Mouse (Mus musculus): ENCODE measurements at regions not wholly inside any gene's neighbourhood (a gene's known extent, or its start where the extent isn't known, plus 50 kb on each side); places are given as distances from the start of the nearest gene placed in this dataset.

- DNase-seq (ENCODE audit: low read depth, low spot score) = no peak
These were observed 575.7 kb downstream of the Robo2 start for GRCm38 (mm10) chr16:73835715-73836440.

DNA sequence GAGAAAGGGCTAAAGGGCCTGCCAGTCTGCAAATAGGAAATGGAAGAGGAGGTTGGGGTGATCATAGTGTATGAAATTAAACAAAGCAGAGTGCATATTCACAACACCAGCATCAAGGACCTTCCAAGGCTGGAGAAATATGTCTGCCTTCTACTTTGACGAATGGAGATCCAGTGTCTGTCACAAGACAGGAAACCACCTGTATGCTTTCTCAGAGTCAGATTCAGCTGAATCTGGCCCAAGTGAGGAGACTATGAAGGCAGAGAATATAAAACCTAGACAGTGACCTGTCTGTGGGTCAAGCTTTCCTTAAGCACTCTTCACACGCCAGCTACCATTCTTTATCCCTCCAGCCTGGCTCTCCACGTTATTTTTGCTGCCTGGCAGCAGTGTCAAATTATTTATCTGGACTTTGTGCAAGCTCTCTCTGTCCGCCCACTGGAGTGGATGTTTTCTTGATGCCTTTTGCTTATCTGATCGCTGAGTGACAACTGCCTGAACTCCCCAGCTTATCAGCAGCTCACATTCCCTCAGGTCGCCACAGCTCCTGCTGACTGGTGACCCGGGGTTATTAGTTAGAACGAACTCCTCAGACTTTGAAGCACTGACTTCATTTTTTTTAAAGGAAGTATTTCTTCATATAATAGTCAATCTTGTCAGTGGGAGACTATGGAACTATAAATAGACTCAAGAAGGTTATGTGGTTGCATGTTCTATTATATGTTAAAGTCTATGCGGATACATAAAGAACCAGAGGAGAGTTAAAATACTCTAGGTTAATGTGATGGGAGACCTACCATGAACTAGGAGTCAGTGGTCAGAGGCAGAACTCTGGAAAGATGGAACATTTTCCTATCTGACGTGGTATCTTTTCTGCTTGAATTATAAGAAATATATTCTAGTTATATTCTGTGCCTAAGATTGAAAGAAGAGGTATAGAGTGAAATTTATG is 590.0 kb downstream of the Robo2 start:
- no peak for DNase-seq (ENCODE audit: low read depth, low spot score)

- no peak for DNase-seq (ENCODE audit: low read depth, low spot score)
These were observed 607.1 kb downstream of the Robo2 start for GRCm38 (mm10) chr16:73804572-73804971.

DNA sequence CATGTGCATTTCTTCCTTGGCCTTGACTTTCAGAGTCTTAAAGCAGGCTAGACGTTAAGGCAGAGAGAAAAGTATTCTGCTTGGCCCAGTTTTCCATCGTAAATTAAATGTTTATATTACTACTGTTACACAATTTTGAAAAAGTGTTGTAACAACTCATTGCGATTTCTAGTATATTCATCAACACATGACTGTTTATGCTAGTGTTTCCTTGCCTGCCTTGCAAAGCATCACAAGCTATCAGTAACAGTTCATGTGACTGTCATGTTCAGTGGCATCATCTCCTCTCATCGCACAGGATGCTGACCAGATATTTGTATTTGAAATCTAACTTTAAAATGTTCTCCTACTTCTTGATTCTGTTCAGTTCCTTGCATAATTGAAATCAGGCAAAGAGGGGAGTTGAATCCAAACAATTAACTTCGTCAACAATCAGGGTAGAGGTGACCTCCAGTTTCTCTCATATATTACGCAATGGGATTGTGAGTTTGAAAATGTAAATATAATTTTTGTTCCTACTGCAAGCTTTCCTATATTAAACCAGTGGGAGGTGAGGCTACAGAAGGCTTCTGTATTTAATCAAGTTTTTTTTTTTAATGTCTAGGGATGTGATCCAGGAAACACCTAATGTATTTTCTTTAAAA is 615.0 kb downstream of the Robo2 start:
- DNase-seq (ENCODE audit: low read depth, low spot score) = no peak

GRCm38 (mm10) chr16:73785074-73785438 is 626.6 kb downstream of the Robo2 start:
- no peak for DNase-seq (ENCODE audit: low read depth, low spot score)

DNA sequence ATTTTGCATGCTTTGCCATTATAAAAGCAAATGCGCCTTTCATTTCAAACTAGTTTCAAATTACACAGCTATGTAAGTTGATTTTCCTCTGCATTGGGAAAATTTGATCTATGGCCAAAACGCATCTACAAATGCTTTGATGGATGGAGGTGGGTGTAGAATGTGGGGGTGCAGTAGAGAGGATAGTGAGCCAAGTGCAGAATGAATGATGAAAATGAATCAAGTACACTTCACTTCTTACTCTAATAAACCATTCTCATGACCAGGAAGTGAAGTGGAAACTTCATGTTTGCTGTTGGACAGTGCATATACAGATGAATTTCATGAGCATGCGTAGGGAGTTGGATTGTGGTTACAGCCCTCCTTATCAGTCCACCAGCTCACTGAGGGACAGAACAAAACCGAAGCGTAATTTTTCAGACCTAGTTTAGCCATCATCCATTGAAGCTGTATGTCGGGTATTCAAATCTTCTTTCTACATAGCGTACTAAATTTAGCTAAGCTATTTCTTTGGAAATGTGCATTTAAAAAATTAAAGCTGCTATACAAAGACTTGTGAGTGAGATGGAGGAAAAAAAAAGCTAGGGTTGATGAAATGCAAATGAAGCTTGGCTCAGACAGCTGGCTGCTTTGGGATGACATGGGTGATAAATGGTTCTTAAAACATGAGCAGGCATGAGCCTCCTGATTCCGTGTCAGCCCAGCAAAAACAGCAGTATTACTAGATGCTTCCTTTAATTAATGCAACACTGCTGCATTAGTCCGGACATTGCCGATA is 627.1 kb downstream of the Robo2 start:
- no peak for DNase-seq (ENCODE audit: low read depth, low spot score)

- no peak for DNase-seq (ENCODE audit: low read depth, low spot score)
These were observed 639.2 kb downstream of the Robo2 start for GRCm38 (mm10) chr16:73772454-73772853.

- DNase-seq (ENCODE audit: low read depth, low spot score) = no peak
These were observed 641.2 kb downstream of the Robo2 start for GRCm38 (mm10) chr16:73770440-73770856.

DNA sequence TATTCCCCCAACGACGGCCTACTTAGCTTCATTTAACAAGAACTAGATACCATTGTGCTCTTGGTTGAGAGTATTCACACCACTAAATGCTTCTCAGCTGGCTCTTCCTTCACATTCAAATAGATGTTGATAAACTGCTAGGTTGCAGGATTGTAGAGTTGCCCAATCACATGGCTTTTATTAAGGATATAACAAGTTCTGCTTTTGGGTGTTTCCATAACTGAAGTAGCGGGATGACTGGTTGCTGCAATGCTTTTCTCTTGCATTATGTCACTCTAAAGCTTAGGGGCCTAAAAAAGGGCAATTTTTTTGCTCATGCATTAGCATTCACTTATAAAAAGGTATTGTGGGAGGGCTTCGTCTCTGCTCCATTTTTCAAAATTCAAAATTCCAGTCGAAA is 641.9 kb downstream of the Robo2 start:
- no peak for DNase-seq (ENCODE audit: low read depth, low spot score)

- no peak for DNase-seq (ENCODE audit: low read depth, low spot score)
These were observed 642.9 kb downstream of the Robo2 start for GRCm38 (mm10) chr16:73768706-73769105.

DNA sequence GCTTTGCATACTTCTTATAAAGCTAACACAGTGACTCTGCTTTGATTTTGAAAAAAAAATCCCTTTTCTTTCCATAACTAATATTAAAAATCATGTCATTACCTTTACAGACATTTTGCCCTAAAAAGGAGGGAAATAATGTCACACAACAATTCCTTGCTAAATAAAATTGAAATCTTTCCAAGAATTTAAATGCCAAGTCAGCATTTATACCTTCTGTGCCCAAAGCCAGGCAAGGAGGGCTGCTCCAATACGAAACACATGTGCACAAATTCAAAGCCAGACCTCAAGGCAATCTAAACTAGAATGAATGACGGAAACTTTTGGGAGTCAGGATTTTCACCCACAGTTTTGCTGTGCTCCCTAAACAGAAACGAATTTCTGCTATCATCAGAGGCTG is 646.4 kb downstream of the Robo2 start:
- DNase-seq (ENCODE audit: low read depth, low spot score) = no peak

DNA sequence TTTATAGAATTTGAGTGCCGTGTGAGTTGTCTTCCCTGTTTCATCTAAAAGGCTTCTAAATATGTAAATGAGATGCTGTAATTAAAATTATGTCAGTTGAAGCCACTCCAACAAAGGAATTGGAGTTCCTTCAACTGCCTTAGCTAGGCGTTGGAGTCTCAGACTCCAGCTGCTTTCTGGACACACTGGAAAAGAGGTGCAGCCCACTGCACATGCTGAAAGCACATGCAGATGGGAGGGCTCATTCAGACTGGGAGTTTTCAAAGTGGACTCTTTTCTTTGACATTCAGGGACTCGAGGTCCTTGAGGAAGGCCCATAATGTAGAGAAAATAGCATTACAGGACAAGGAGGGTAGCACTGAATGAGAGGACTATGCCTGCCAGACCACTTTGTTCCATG is 650.7 kb downstream of the Robo2 start:
- DNase-seq (ENCODE audit: low read depth, low spot score) = peak; percentile 3

DNA sequence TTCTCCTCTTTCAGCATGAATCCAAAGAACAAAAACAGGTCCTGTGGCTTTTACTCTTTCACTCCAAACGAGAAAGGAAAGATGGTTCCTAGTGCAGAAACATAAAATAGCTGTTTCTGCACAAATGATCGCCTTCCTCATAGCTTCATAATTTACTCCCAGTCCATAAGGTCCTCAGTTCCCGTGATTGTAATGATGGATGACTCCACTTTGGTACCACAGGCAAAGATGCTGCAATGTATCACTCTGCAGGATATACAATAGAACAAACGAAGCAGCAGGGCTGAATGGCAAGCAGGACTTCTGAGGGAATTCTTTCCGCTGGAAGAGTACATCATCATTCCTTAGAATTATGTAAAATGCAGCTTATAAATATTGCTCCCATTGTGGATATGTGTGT is 652.8 kb downstream of the Robo2 start:
- no peak for DNase-seq (ENCODE audit: low read depth, low spot score)

DNA sequence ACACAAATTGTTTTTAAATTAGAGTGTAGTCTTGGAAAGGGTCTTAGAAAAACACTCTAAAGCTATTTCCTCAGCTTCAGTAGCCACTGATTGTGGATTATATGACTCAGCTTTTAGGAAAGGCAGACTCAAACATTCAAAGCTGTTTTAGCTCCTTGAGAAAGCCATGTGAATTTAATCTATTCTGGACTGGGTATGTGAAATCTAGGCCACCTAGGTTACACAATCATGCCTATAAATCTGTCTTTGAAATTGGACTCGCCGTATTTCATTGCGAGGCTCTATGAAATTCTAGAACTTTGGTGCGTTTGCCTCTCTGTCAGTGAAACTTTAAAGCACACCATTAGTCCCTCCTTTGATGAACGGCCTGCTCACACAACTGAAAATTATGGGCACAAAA is 657.3 kb downstream of the Robo2 start:
- no peak for DNase-seq (ENCODE audit: low read depth, low spot score)

DNA sequence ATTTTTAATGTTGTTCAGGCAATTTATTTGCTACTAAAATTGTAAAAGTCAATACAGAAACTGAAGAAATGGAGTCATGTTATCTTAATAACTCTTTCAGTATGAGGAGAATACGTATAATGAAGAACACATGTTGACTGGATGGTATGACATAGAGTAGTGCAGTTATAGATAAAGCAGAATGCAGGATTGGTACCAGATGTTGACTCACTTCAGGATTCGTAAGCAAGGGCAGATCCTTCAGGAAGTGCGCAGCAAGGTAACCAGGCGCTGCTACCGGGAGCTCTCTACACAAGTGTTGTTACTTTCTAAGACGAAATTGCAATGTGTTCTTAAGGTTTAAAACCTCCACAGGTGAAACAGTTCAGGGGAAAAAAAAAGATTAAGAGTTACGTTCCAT is 683.3 kb downstream of the Robo2 start:
- DNase-seq (ENCODE audit: low read depth, low spot score) = no peak

- DNase-seq (ENCODE audit: low read depth, low spot score) = no peak
These were observed 691.9 kb downstream of the Robo2 start for GRCm38 (mm10) chr16:73719691-73720090.

GRCm38 (mm10) chr16:73716301-73716700 is 695.3 kb downstream of the Robo2 start:
- DNase-seq (ENCODE audit: low read depth, low spot score) = no peak

- no peak for DNase-seq (ENCODE audit: low read depth, low spot score)
These were observed 704.6 kb downstream of the Robo2 start for GRCm38 (mm10) chr16:73707051-73707450.

- DNase-seq (ENCODE audit: low read depth, low spot score) = no peak
These were observed 722.4 kb downstream of the Robo2 start for GRCm38 (mm10) chr16:73689274-73689673.

DNA sequence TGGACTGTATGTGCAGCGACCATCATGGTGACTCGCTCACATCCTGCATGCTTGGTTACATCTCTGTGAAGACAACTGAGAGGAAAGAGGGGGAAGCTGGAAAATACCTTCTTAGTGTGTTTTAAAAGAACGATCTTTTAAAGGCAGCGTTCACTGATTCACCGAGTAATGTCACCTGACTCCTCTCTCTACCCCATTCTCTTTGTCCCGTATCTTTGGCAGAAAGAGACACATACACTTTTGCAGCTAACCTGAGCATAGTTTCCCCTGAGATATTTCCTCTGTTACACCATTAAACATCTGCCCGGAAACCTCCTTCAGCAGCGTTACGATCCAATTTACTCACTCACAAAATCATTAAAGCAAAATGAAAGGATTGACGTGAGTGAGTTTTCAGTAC is 731.8 kb downstream of the Robo2 start:
- DNase-seq (ENCODE audit: low read depth, low spot score) = no peak

DNA sequence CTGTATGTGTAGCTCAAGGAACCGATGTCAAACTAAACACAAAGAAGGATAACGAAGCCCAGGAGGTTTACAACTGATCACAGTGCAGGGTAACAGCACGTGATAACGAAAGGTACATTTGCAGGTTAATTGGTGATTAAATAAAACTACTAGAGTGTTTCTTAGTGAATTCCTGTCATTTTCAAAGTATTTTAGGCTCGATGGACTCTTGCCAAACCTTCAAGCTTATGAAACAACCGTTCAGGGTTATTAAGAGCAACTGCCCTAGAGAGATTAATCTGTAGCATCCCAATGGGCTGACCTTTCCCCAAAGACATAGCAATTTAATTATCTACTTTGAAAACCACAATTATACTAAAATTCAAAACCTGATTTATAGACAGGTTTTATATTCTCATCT is 741.1 kb downstream of the Robo2 start:
- DNase-seq (ENCODE audit: low read depth, low spot score) = no peak

Measured in ZHBTc4 (cell line).